Mouse (Mus musculus): ENCODE measurements at regions not wholly inside any gene's neighbourhood (a gene's known extent, or its start where the extent isn't known, plus 50 kb on each side); places are given as distances from the start of the nearest gene placed in this dataset.

- no peak for TF ChIP-seq CTCF (IDR thresholded peaks at IDR 0.05; ENCODE audit: extremely low read depth, insufficient read depth, low read length)
- TF ChIP-seq POLR2A (IDR thresholded peaks at IDR 0.05; ENCODE audit: extremely low read depth, insufficient read depth, low read length): no peak
Observed at GRCm38 (mm10) chr14:78160819-78161218, 72.0 kb upstream of the Fam216b start.

GRCm38 (mm10) chr14:78159567-78159966, 70.8 kb upstream of the Fam216b start:
- Histone ChIP-seq H3K4me1 (ENCODE audit: control insufficient read depth, insufficient read depth, low read length) (no peaks in the 10 kb centered on the region), H3K4me3 (ENCODE audit: insufficient read depth, low read length) (no peak overlapping the region), H3K27ac (ENCODE audit: insufficient read depth, low read length) (no peak overlapping the region)
- TF ChIP-seq CTCF (IDR thresholded peaks at IDR 0.05; ENCODE audit: extremely low read depth, insufficient read depth, low read length): no peak
- no peak for TF ChIP-seq POLR2A (IDR thresholded peaks at IDR 0.05; ENCODE audit: extremely low read depth, insufficient read depth, low read length)

More at GRCm38 (mm10) chr14:78160819-78161218, 72.0 kb upstream of the Fam216b start:
- H3K4me3 ChIP-seq (ENCODE audit: insufficient read depth, low read length): no peak overlapping the region
- H3K27ac ChIP-seq (ENCODE audit: insufficient read depth, low read length): no peak overlapping the region
- no peaks in the 10 kb centered on the region for H3K4me1 ChIP-seq (ENCODE audit: control insufficient read depth, insufficient read depth, low read length)

- Histone ChIP-seq H3K27ac (ENCODE audit: insufficient read depth, low read length) (no peak overlapping the region), H3K4me3 (ENCODE audit: insufficient read depth, low read length) (no peak overlapping the region), H3K4me1 (ENCODE audit: control insufficient read depth, insufficient read depth, low read length) (no peaks in the 10 kb centered on the region)
- no peak for TF ChIP-seq CTCF (IDR thresholded peaks at IDR 0.05; ENCODE audit: extremely low read depth, insufficient read depth, low read length)
- no peak for TF ChIP-seq POLR2A (IDR thresholded peaks at IDR 0.05; ENCODE audit: extremely low read depth, insufficient read depth, low read length)
Observed at GRCm38 (mm10) chr14:78157660-78158059, 68.9 kb upstream of the Fam216b start.

- no peak for TF ChIP-seq CTCF (IDR thresholded peaks at IDR 0.05; ENCODE audit: extremely low read depth, insufficient read depth, low read length)
- no peak for TF ChIP-seq POLR2A (IDR thresholded peaks at IDR 0.05; ENCODE audit: extremely low read depth, insufficient read depth, low read length)
- H3K4me1 ChIP-seq (ENCODE audit: control insufficient read depth, insufficient read depth, low read length): no peaks in the 10 kb centered on the region; the same call in 1 of the 2 replicates
- H3K4me3 ChIP-seq (ENCODE audit: insufficient read depth, low read length): no peak overlapping the region
- no peak overlapping the region for H3K27ac ChIP-seq (ENCODE audit: insufficient read depth, low read length)
Observed at GRCm38 (mm10) chr14:78148851-78149250, 60.0 kb upstream of the Fam216b start.

- TF ChIP-seq CTCF (IDR thresholded peaks at IDR 0.05; ENCODE audit: extremely low read depth, insufficient read depth, low read length) (no peak), POLR2A (IDR thresholded peaks at IDR 0.05; ENCODE audit: extremely low read depth, insufficient read depth, low read length) (no peak)
- no peak overlapping the region for H3K27ac ChIP-seq (ENCODE audit: insufficient read depth, low read length)
- H3K4me3 ChIP-seq (ENCODE audit: insufficient read depth, low read length): no peak overlapping the region
- no peaks in the 10 kb centered on the region; the same call in 1 of the 2 replicates for H3K4me1 ChIP-seq (ENCODE audit: control insufficient read depth, insufficient read depth, low read length)
Observed at GRCm38 (mm10) chr14:78143751-78144150, 54.9 kb upstream of the Fam216b start.
